Mouse (Mus musculus): ENCODE data around the gene Lce1k.
"Not testable (repeated sequence)": the region's sequence is repeated elsewhere in the genome, so short reads cannot be mapped to it uniquely, and the experiment has no call there.

Gene Lce1k

GRCm38 (mm10) chr3:92807791-92808190 is at the start of gene Lce1k:
Gene Lce1k (minus strand): TSS chr3:92807891.
- DNase-seq: no peak

DNA sequence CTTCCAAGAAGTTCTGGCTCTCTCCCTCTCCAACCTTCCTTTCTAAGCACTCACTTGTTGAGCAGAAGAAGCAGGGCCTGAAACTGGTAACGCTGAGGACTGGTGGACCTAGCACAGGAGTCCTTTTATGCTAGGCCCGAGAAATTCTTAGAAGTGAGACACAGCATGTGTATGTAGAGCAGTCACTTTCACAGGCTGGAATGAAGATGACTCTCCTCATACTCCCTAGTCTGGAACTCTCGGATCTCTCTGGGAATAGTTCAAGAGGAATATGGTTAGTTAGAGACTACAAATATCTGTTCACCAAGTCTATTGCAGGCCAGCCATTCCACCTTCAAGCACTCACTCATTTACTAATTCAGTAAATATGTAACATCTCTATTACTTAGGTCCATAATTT is 43.5 kb upstream of the Lce1k start, which contains the start of gene Lce1l:
Gene Lce1l, minus strand, starts transcription at position 101 of the 400 bp plus-strand sequence.
- no peak for DNase-seq

DNA sequence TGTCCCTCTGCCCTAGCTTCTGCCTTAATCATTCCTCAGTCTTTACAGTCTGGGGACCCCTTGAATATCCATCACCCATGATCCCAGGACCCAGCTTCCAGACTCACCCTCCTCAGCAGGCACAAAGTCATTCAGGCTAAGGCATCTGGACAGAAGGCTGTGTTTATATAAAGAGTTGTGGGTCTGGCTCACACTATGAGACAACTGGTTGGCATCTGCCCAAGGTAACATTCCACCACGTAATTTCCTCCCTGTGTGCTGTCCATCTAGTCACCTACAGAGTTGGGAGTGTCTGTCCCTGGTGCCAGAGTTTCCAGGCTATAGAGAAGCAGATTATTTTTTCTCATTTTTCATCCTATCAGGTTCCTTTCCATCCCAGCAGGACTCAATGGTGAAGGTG is 19.4 kb upstream of the Lce1k start, which contains the start of gene Kprp:
Gene Kprp, minus strand, starts transcription at position 140 of the 400 bp plus-strand sequence.
- DNase-seq: no peak

GRCm38 (mm10) chr3:92825808-92826207 is 18.1 kb upstream of the Lce1k start:
- no peak for DNase-seq

DNA sequence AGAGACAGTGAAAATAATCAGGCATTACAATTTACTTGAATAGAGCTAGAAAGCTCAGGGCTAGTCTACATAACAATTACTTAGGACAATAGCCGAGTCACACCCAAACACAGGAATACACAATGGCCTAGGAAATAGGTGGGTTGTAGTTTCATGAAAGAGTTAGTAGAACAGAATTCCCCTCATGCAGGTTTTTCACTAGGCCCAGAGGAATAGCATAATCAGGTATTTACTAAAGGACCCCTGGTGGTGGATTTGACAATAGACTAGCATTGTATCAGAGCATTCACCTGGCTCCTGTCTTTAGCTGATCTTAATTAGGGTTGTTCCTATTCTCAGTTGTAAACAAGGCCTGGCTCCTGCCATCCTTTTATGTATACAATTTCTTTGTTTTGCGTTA is 8.3 kb upstream of the Lce1k start:
- not testable (repeated sequence) for DNase-seq

DNA sequence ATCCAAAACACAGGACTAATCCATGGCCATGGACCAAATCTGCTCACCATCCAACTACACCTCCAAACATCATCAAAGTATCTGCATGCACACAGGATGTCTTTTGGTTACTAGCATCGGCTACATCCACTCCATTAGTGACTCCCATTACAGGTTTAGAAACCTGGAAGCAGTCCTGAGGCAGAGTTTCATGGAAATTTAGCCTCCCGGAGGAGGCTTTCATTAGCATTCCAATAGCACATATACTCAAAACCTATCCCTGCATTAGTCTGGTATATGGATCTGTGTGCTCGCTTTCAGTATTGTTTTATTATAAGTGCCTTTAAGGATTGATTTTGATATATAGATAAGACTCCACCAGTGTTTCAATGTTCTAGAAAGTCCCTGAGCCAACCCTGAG is 7.9 kb upstream of the Lce1k start:
- DNase-seq: no peak

DNA sequence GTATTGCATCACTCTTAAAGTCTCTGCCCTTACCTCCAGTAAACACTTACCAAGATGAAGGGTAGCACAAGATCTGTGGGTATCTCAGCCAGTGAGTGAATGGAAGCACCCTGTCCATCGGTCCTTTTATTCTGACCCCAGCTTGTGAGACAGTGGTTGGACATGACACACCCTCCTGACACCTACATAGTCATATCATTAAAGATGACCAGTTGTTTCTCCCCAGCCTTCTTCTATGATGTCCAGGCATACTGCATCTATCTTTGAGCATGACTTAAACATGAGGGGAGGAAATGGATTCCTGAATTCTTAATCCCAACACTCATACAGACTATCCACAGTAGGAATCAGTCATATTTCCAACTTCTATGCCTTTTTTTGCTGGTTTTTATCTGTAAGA is 17.3 kb downstream of the Lce1k start, which contains the start of gene Lce1j:
Gene Lce1j, minus strand, starts transcription at position 101 of the 400 bp plus-strand sequence.
- no peak for DNase-seq

DNA sequence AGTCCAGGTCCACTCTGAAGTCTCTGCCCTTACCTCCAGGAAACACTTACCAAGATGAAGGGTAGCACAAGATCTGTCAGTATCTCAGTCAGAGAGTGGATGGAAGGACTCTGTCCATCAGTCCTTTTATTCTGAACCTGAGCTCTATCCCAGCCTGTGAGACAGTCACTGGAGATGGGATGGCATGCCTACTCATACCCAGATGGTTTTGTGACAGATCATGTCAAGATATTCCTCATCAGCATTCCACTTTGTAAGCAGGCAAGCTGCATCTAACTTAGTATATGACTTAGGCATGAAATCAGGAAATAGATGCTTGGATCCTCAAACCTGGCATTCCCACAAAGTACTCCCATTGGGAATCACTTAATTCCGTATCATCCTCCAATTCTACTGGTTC is 28.9 kb downstream of the Lce1k start, which contains the start of gene Lce1i:
Gene Lce1i, minus strand, starts transcription at position 101 of the 400 bp plus-strand sequence.
- DNase-seq: no peak

GRCm38 (mm10) chr3:92771573-92771972 is 36.1 kb downstream of the Lce1k start:
- DNase-seq: no peak

GRCm38 (mm10) chr3:92764965-92765364 is 42.7 kb downstream of the Lce1k start, which contains the start of gene Lce1h:
Gene Lce1h (minus strand): TSS chr3:92765065.
- no peak for DNase-seq
